Mouse (Mus musculus) MEL-GATA-1-ER (cell line): Measurements from ENCODE around the gene Teddm1a.
"Not testable (repeated sequence)": the region's sequence is repeated elsewhere in the genome, so short reads cannot be mapped to it uniquely, and the experiment has no call there.

Source experiments
- DNase-seq: peaks from one replicate; pipeline ENCODE4 v3.0.0-alpha.2; 2012; ENCODE audit warnings: low read depth; ENCODE audit errors: extremely low read depth

Gene Teddm1a

DNA sequence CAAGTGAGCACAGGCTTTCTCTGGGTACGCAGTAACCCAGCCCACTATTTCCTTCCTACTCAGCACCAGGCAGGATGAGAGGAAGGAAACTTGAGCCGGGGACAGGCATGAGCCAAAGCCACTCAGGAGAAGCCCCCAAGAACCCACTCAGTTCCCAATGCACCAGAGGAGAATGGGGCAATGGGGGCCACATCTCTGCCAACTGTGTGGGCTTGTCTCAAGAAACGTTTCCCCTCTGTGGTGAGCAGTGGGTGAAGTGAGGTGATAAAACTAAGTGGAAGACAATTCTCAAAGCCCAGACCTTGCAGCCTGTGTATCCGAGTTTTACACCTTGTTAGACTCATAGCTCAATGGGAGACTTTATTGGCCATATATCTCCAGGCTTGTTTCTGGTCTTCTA is at the start of gene Teddm1a:
TSS of gene Teddm1a (plus strand) at position 301 of the 400 bp plus-strand sequence.
- DNase-seq: no peak

DNA sequence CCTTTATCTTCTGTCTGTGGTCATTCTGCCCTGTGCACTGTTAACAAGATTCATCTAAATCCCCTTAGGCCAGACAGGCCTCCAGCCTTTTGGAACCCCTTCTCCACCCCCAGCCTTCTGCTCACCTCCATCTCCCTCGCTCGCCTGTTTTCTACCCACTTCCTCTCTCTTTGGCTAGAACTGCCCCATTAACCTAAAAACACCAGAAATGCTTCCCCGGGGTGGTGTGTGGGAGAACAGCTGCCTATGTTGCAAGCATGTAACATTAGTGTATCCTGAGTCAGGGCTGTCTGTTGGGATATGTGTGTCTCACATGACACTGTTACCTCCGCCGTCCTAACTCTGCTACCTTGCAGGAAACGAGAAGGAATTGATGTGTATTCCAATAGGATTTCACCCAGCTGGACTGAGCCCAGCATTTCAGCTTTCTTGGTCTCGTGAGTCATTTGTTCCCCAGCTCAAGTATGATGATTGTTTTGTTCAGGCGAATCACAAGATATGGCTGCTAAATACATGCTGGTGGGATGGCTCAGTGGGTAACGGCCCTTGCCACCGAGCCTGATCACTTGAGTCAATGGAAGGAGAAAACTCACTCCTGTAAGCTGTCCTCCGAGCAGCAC is 49.3 kb upstream of the Teddm1a start:
- no peak for DNase-seq

DNA sequence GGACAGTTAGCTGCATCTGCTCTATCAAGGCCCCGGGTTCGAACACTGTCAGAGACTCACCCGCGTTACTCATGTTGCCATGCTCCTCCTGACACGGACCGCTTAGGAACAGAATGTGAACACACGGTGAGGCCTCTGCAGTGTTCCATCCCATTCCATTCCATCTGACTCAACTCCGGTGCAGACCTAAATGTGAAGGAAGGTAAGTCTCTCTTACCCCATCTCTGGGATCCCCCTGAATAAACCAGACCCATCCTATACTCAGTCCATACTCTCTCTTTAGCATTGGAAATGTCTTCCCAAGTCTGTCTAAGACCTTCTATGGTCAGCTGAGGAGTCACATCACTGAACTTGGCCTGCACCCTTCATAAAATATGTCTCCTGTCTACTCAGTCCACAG is 47.5 kb upstream of the Teddm1a start, which contains the start of gene Rgsl1:
TSS of gene Rgsl1 (minus strand) at position 101 of the 400 bp plus-strand sequence.
- DNase-seq: no peak

DNA sequence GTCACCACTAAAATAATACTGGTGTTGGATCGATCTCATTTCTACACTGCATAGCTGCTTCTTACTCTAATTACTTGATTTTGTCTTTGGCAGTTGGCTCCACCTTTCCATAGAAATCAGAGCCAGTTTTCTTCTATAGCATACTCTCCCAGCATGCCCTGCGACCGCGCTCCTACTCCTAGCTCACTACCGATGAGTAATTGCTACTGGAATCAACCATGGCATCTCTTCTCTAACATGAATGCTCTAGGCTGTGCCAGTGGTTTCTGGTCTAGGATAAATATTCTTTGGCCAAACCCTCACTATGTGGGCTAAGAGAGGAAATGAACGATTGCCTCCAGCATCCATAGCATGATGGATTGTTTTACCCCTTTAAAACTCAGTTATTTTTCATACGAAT is 45.1 kb upstream of the Teddm1a start:
- DNase-seq: no peak

DNA sequence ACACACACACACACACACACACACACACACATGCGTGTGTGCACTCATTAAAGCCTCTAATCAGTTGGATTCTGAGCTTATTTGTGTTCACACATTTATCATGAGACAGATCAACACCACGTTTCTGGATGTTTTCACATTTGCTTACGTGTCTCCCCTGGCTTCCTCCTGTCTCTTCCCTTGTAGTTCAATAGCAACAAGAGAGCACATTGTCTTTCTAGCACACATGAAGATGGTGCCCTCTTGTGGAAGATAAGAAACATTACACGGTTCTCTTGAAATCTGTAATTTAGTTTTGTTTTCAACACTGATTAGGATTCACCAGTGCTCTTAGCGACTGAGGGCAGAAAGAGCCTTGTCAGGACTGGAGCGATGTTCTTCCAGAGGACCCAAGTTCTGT is 44.7 kb upstream of the Teddm1a start:
- DNase-seq: no peak

DNA sequence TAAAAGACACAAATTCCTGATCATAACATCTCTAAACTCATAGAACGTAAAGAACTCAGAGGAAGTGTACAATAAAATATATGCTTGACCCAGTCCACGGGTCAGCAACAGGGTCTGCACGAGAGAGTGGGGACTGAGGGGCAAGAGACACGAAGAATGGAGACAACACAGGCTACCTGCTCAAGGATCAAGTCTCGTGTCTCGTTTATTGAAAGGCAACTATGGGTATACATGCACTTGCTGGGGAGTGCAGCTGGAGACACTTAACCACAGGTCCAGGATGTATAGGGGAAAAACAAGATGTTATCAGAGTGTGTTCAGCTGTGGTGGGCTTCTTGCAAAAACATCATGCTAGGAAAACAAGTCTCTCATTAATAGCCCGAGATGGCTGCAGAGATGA is 38.8 kb upstream of the Teddm1a start:
- DNase-seq: not testable (repeated sequence)

DNA sequence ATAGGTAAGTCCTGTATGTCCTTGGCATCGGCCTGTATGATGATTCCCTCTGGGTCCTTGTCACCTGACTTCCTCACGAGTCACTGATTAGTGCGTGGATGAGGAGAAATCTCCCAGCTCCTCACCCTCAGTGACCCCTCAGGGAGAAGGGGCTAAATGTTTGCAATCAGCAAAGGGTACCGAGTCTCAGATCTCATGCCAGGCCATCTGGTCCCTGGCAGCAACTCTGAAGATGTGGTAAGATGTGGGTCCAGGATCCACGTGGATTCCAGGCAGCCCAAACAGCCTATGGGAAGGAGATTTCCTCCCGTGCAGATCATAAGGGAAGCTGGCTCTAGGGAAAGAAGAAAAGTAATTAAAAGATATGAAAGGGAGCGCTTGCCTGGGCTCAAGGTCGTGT is 35.6 kb upstream of the Teddm1a start:
- no peak for DNase-seq

DNA sequence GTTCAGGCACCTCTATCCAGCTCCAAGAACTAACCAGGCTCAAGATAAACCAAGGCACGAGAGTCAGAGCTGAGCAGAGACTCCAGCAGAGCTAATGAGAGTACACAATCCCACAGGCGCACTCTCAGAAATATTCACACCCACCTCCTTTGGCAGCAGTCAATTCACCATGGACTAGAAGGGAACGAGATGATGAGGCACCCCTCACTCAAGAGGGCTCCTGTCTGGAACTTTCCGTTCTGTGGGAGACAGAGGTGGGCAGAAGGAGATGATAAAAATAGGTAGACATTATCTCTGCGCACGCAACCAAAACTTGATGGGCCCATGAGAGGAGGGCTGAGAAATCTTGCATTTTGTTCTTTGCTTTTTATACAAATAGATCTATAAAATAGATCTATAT is 17.5 kb upstream of the Teddm1a start, which contains the start of gene Teddm1b:
TSS of gene Teddm1b (plus strand) at position 301 of the 400 bp plus-strand sequence.
- DNase-seq: no peak

DNA sequence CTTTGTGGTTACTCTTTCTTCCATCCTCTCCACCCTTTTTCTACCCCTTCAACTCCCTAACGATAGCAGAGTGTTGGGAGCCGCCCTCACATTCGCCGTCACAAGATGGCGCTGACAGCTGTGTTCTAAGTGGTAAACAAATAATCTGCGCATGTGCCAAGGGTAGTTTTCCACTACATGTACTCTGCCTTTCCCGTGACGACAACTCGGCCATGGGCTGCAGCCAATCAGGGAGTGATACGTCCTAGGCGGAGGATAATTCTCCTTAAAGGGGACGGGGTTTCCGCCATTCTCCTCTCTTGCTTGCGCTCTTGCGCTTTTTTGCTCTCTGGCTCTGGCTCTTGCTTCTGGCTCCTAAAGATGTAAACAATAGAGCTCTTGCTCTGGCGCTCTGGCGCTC is 11.2 kb upstream of the Teddm1a start:
- DNase-seq: not testable (repeated sequence)

DNA sequence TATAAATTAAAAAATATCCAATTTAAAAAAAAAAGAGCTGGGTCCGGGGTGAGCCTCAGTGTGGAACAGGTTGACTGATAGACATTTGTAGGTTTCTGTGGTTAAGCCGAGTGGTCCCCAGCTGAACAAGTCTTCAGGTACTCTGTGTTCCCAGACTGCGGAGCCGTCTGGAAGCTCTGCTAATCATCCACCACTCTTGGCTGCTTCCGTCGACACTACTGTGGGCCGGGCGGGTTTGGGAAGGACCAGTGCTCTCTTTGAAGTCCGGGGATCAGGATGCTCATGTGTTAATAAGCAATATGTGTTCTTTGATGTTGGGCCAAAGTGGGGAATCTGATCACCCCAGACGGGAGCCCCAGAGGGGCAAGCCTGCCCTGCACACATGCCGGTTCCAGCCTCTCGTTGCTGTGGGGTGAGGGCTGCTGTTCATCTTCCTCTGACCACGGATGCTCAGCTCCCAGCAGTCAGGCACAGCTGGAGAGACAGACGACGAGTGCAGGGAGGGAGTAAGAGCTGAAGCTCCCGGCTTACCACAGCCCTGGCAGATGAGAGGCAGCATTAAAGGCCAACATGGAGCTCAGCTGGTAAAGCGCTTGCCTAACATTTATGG is 5.4 kb upstream of the Teddm1a start:
- DNase-seq: no peak

DNA sequence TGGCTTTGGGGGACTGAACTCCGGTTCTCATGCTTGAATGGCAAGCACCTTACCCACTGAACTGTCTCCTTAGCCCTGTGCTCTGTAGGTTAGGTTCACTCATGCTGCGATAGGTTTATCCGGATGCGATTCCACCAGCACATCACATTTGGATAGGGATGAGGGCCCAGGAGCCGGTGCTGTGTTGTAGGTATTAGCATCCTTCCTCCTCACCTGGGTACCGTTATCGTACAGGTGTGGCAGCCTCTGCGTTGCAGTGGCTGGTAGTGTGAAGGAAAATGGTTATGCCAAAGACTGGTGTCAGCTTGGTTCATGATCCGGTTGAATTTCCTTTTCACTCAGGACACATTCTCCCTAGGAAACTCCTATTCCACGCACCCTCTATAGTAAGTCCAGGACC is 1.4 kb upstream of the Teddm1a start:
- no peak for DNase-seq

DNA sequence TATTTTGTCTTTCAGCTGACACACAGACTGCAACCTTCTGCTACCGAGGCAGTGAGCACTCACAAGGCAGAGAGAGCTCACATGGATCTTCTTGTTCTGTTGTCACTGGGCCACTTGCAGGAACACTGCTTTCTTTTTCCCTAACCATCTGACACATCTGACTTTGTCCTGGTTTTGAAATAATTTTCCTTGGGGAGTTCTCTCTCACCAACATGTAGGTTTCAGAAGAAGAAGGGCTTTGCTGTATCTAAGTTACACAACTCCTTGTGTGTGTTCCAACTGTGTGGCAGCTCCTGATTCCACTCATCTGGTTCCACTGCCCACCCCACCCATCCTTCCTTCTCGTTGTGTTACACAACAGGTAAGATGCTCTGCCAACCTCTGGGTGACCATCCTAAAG is 2.2 kb downstream of the Teddm1a start:
- no peak for DNase-seq

DNA sequence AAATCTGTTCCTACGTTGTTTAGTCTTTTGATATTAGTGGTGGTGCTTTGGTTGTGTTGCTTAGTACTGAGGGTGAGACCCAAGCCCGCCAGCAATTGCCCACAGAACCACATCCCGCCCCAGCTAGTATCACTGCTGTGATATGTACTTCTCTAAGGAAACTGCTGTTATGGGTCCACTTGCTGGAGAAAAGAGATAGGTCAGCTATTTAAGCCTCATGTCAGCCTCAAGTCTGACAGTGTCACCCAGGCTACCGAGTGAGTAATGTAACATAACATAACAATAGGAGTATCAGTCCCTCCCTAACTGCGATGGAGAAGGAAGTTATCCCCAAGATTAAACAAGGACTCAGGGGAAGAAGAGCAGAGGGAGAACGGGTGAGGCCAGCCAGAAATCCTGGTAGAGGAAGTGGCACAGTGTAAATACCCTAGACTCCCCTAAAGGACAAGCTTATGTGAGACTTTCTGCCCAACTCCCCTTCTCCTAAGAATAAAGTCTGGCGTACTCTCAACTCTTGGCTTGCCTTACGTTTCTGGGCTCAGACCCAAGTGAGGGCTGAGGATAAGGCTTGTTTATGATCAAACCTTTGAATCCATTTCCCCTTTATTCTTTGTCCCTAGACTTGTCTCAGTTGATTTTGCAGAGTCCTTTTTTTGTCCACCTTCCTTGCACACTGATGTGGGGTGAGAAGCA is 2.8 kb downstream of the Teddm1a start:
- no peak for DNase-seq

DNA sequence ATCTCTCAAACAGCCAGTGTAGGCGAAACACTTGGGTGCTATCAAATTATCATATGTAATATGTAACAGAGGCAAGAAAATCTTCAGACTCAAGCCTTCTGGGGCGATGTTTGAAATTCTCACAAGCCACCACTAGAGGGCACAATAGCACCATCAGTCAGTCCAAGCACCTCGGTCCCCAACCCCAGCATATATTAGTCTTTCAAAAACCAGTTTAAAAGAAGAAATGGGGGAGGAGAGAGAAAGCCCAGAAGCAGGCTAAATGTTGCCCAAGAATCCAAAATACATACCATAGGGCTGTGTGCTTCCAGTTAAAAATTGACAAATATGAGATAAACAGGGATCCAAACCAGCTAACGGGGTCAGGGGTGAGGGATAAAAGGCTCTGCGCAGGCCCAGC is 3.4 kb downstream of the Teddm1a start:
- no peak for DNase-seq

DNA sequence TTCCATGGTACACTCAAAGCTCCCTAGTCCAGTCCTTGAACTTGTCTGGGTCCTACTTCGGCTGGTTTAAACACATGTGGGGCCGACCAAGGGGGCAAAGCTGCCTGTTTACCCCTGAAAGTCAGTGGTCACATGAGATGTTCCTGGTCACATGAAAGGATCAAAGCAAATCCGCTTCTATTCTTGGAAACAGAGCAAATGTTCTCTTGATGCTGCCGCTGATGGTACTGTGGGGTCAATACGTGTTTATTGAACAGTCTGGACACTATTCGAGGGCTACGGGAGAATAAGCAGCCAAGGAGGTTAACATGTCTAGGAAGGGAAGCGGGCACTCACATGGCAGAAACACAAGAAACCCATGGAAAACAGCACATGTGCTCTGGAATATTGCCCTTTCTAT is 5.7 kb downstream of the Teddm1a start:
- no peak for DNase-seq

DNA sequence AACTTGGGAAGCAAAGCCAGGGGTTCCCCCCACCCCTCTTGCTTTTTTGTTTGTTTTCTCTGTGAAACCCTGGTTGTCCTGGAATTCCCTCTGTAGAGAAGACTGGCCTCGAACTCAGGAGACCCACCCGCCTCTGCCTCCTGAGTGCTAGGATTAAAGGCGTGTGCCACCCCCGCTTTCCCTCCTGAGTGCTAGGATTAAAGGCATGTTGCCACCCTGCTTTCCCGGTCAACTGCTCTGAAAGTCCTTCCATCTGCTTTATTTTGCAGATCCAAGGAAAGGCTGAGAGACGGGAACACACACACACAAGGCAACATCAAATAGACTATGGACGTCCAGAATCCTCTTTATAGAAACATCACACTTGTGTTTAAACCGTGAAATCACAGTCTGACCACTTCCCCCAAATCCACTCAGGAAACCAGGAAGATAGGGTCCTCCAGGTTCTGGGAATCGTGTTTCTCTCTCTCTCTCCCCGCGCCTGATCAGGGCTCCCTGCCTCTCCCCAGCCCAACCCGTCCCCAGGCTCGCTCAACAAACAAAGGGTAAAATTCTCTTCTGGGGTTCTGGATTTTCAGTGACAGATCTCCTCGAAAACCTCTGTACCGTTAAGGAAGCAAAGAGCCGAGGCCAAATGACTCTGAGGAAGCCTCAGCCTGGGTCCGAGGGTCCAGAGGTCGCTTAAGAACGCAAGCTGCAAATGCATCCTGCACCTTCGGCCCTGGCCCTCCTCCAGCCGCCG is 7.6 kb downstream of the Teddm1a start:
- DNase-seq: no peak

DNA sequence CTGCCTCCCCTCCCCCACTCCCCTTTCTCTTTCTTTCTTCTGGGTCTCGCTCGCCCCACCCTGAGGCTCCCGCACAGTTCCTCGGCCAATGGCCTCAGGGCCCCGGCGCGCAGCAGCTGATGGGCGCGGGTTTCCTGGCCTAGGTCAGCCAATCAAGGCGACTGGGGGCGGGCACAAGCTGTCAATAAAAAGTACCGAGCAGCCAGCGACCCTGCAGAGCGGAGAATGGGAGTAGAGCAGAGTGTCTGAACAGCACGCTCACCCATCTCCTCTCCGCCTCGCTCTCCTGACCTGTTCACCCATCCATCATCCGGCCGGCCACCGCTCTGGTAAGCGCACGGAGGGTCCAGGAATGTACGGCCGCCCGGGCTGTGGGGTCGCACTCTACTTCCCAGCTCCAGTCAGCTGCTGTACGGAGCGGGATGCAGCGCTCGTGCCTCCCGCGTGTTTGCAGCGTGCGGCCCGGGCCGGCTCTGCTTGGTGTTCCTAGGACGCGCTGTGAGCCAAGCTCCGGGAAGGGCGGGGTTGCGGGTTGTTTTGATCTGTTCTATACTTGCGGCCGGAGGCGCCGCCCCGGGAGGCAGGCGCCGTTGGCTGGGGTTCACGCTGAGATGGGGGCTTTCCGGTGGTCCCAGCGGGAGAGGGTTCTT is 8.3 kb downstream of the Teddm1a start, which contains the start of the genes Glul and Teddm2:
TSS of gene Glul (plus strand) at position 214 of the 650 bp plus-strand sequence.
TSS of gene Teddm2 (minus strand) at position 498 of the 650 bp plus-strand sequence.
- DNase-seq: peak; percentile 80

DNA sequence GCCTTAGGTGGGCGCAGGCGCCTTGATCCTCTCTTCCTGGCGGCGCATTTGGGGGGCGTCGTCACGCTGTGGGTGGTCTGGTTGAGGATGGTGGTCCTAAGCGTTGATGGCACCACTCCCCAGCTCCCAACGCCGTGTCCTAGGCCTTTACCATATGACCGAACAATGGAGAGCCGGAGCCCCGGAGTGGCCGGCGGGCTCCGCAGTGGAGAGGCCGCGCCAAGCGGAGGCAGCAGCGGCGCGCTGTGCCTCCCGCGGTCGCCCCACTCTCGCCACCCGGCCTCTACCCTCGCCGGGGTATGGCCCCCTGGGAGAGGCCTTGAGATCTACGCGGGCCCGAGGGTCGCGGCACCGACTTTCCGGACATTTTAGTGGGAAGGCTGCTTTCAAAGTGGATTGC is 8.8 kb downstream of the Teddm1a start:
- no peak for DNase-seq

DNA sequence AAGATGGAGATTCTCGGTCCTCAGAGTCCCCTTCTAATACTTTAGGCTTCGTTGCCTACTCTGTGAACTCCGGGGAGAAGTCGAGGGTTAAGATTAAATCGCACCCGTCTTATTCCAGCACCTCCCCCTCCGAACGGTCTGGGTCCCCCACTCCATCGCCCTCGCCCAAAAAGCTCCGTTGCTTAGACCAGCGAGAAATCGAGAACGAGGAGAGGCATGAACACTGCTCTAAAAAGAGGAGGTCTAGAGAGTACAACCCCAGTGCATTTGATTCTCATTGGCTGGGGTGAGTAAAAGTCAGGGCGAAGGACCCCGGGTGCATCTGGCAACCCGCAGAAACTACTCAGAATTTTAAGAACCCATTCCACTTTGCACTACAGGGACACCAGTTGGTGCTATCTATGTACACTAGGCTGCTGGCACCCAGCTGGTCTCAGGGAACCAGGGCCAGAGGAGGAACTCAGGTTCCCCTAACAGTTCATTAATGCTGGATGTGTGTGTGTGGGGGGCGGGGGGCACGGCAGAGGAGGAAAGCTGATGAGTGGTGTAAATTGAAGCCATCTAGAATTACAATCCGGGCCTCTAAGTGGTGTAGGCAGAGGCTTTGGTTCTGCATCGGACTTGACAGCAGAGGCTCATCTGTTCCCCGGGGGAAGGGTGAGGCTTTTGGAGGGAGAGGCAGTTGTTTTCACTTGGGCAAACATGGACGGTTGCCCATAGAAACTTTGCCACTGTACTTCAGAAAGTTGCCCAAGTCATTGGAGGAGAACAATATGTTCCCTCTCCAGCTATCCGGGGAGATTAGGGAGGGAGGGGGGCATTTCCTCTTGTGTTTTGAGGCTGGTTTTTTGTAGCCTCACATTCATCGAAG is 9.6 kb downstream of the Teddm1a start:
- peak; percentile 46 for DNase-seq

DNA sequence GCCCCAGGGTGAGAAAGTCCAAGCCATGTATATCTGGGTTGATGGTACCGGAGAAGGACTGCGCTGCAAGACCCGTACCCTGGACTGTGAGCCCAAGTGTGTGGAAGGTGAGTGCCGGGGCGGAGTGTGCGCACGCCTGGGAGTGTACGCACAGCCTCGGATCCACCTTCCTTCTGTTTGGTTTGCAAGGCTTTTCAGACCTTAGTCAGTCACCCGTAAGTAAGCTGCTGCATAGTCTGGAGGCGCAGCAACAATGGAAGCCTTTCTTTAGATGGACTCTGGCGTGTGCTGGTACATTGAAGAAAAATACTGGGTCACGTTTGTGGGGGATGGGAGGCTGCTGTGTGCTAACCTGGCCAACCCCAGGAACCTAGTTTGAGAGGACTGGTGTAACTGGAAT is 11.5 kb downstream of the Teddm1a start:
- DNase-seq: no peak
